Mouse (Mus musculus): ENCODE measurements at regions not wholly inside any gene's neighbourhood (a gene's known extent, or its start where the extent isn't known, plus 50 kb on each side); places are given as distances from the start of the nearest gene placed in this dataset.

- WGBS: 88% methylated on average over 1 of the region's 1 CpGs
- Histone ChIP-seq H3K9me3 (ENCODE audit: control insufficient read depth, low read length) (no peaks in the 10 kb centered on the region), H3K4me1 (ENCODE audit: control insufficient read depth, insufficient read depth, low read length) (no peaks in the 10 kb centered on the region), H3K9ac (replicated peaks; ENCODE audit: low read length) (no peak overlapping the region), H3K4me2 (ENCODE audit: low read length) (no peak overlapping the region), H3K27ac (replicated peaks; ENCODE audit: low read depth, low read length) (no peak overlapping the region), H3K4me3 (replicated peaks; ENCODE audit: low read depth, low read length) (no peak overlapping the region), H3K36me3 (ENCODE audit: control insufficient read depth, insufficient read depth, low read length) (no peaks in the 10 kb centered on the region), H3K27me3 (ENCODE audit: control insufficient read depth, insufficient read depth, low read length) (no peaks in the 10 kb centered on the region)
- no peak for DNase-seq
- ATAC-seq (ENCODE audit: low FRiP score, low TSS enrichment): no peak
Observed at GRCm38 (mm10) chr9:49912306-49912705, 113.6 kb upstream of the Ncam1 start.

- peak; percentile 48 for DNase-seq
- H3K9me3 ChIP-seq (ENCODE audit: control insufficient read depth, low read length): no peaks in the 10 kb centered on the region
- no peak overlapping the region for H3K27ac ChIP-seq (replicated peaks; ENCODE audit: low read depth, low read length)
- 60% methylated on average over 4 of the region's 4 CpGs for WGBS
- no peaks in the 10 kb centered on the region for H3K4me1 ChIP-seq (ENCODE audit: control insufficient read depth, insufficient read depth, low read length)
- no peaks in the 10 kb centered on the region for H3K27me3 ChIP-seq (ENCODE audit: control insufficient read depth, insufficient read depth, low read length)
- no peak for ATAC-seq (ENCODE audit: low FRiP score, low TSS enrichment)
- H3K36me3 ChIP-seq (ENCODE audit: control insufficient read depth, insufficient read depth, low read length): no peaks in the 10 kb centered on the region
- H3K9ac ChIP-seq (replicated peaks; ENCODE audit: low read length): no peak overlapping the region
- no peak overlapping the region for H3K4me3 ChIP-seq (replicated peaks; ENCODE audit: low read depth, low read length)
- no peak overlapping the region for H3K4me2 ChIP-seq (ENCODE audit: low read length)
Observed at GRCm38 (mm10) chr9:49906306-49906705, 107.6 kb upstream of the Ncam1 start.

GRCm38 (mm10) chr9:49905703-49906102 is 107.0 kb upstream of the Ncam1 start:
- Histone ChIP-seq H3K9ac (replicated peaks; ENCODE audit: low read length) (no peak overlapping the region), H3K9me3 (ENCODE audit: control insufficient read depth, low read length) (no peaks in the 10 kb centered on the region), H3K27me3 (ENCODE audit: control insufficient read depth, insufficient read depth, low read length) (no peaks in the 10 kb centered on the region), H3K4me1 (ENCODE audit: control insufficient read depth, insufficient read depth, low read length) (peaks cover 4% of the 10 kb centered on the region), H3K4me2 (ENCODE audit: low read length) (no peak overlapping the region), H3K27ac (replicated peaks; ENCODE audit: low read depth, low read length) (no peak overlapping the region), H3K36me3 (ENCODE audit: control insufficient read depth, insufficient read depth, low read length) (no peaks in the 10 kb centered on the region), H3K4me3 (replicated peaks; ENCODE audit: low read depth, low read length) (no peak overlapping the region)
- ATAC-seq (ENCODE audit: low FRiP score, low TSS enrichment): no peak
- 89% methylated on average over 4 of the region's 4 CpGs for WGBS
- no peak for DNase-seq

- Histone ChIP-seq H3K9ac (replicated peaks; ENCODE audit: low read length) (no peak overlapping the region), H3K4me2 (ENCODE audit: low read length) (no peak overlapping the region), H3K9me3 (ENCODE audit: control insufficient read depth, low read length) (no peaks in the 10 kb centered on the region), H3K36me3 (ENCODE audit: control insufficient read depth, insufficient read depth, low read length) (no peaks in the 10 kb centered on the region), H3K27ac (replicated peaks; ENCODE audit: low read depth, low read length) (no peak overlapping the region), H3K4me1 (ENCODE audit: control insufficient read depth, insufficient read depth, low read length) (peaks cover 8% of the 10 kb centered on the region), H3K4me3 (replicated peaks; ENCODE audit: low read depth, low read length) (no peak overlapping the region), H3K27me3 (ENCODE audit: control insufficient read depth, insufficient read depth, low read length) (no peaks in the 10 kb centered on the region)
- no peak for DNase-seq
- 90% methylated on average over 5 of the region's 5 CpGs for WGBS
- no peak for ATAC-seq (ENCODE audit: low FRiP score, low TSS enrichment)
Observed at GRCm38 (mm10) chr9:49898947-49899346, 100.2 kb upstream of the Ncam1 start.

- Histone ChIP-seq H3K27ac (replicated peaks; ENCODE audit: low read depth, low read length) (no peak overlapping the region), H3K9ac (replicated peaks; ENCODE audit: low read length) (no peak overlapping the region), H3K4me3 (replicated peaks; ENCODE audit: low read depth, low read length) (no peak overlapping the region), H3K9me3 (ENCODE audit: control insufficient read depth, low read length) (no peaks in the 10 kb centered on the region), H3K4me2 (ENCODE audit: low read length) (no peak overlapping the region), H3K36me3 (ENCODE audit: control insufficient read depth, insufficient read depth, low read length) (no peaks in the 10 kb centered on the region), H3K4me1 (ENCODE audit: control insufficient read depth, insufficient read depth, low read length) (peaks cover 3% of the 10 kb centered on the region), H3K27me3 (ENCODE audit: control insufficient read depth, insufficient read depth, low read length) (no peaks in the 10 kb centered on the region)
- no peak for ATAC-seq (ENCODE audit: low FRiP score, low TSS enrichment)
- WGBS: 61% methylated on average over 12 of the region's 12 CpGs
- DNase-seq: no peak
Observed at GRCm38 (mm10) chr9:49884516-49885343, 86.0 kb upstream of the Ncam1 start.

- H3K4me2 ChIP-seq (ENCODE audit: low read length): no peak overlapping the region
- no peaks in the 10 kb centered on the region for H3K9me3 ChIP-seq (ENCODE audit: control insufficient read depth, low read length)
- DNase-seq (peak; percentile 68), ATAC-seq (ENCODE audit: low FRiP score, low TSS enrichment) (peak; percentile 79)
- 4% methylated on average over 3 of the region's 3 CpGs for WGBS
- peaks cover 13% of the 10 kb centered on the region for H3K4me1 ChIP-seq (ENCODE audit: control insufficient read depth, insufficient read depth, low read length)
- no peak overlapping the region for H3K4me3 ChIP-seq (replicated peaks; ENCODE audit: low read depth, low read length)
- no peaks in the 10 kb centered on the region for H3K27me3 ChIP-seq (ENCODE audit: control insufficient read depth, insufficient read depth, low read length)
- H3K27ac ChIP-seq (replicated peaks; ENCODE audit: low read depth, low read length): no peak overlapping the region
- H3K9ac ChIP-seq (replicated peaks; ENCODE audit: low read length): no peak overlapping the region
- H3K36me3 ChIP-seq (ENCODE audit: control insufficient read depth, insufficient read depth, low read length): no peaks in the 10 kb centered on the region
Observed at GRCm38 (mm10) chr9:49879361-49880128, 80.8 kb upstream of the Ncam1 start.

GRCm38 (mm10) chr9:49874881-49875280 is 76.2 kb upstream of the Ncam1 start:
- H3K4me3 ChIP-seq (replicated peaks; ENCODE audit: low read depth, low read length): no peak overlapping the region
- H3K27ac ChIP-seq (replicated peaks; ENCODE audit: low read depth, low read length): no peak overlapping the region
- H3K36me3 ChIP-seq (ENCODE audit: control insufficient read depth, insufficient read depth, low read length): no peaks in the 10 kb centered on the region
- no peak overlapping the region for H3K4me2 ChIP-seq (ENCODE audit: low read length)
- no peaks in the 10 kb centered on the region for H3K27me3 ChIP-seq (ENCODE audit: control insufficient read depth, insufficient read depth, low read length)
- no peak for ATAC-seq (ENCODE audit: low FRiP score, low TSS enrichment)
- peaks cover 21% of the 10 kb centered on the region for H3K4me1 ChIP-seq (ENCODE audit: control insufficient read depth, insufficient read depth, low read length)
- no peak for DNase-seq
- WGBS: 92% methylated on average over 2 of the region's 2 CpGs
- H3K9ac ChIP-seq (replicated peaks; ENCODE audit: low read length): no peak overlapping the region
- no peaks in the 10 kb centered on the region for H3K9me3 ChIP-seq (ENCODE audit: control insufficient read depth, low read length)

GRCm38 (mm10) chr9:49873550-49873949 is 74.8 kb upstream of the Ncam1 start:
- peak; percentile 89 for DNase-seq
- Histone ChIP-seq H3K4me3 (replicated peaks; ENCODE audit: low read depth, low read length) (peak overlapping the region; percentile 22), H3K27me3 (ENCODE audit: control insufficient read depth, insufficient read depth, low read length) (no peaks in the 10 kb centered on the region), H3K9ac (replicated peaks; ENCODE audit: low read length) (peak overlapping the region; percentile 36; the same call in 1 of the 2 replicates), H3K4me2 (ENCODE audit: low read length) (peak overlapping the region; percentile 53), H3K4me1 (ENCODE audit: control insufficient read depth, insufficient read depth, low read length) (peaks cover 10% of the 10 kb centered on the region; the same call in 1 of the 2 replicates), H3K36me3 (ENCODE audit: control insufficient read depth, insufficient read depth, low read length) (no peaks in the 10 kb centered on the region), H3K9me3 (ENCODE audit: control insufficient read depth, low read length) (no peaks in the 10 kb centered on the region), H3K27ac (replicated peaks; ENCODE audit: low read depth, low read length) (peak overlapping the region; percentile 79)
- peak; percentile 90 for ATAC-seq (ENCODE audit: low FRiP score, low TSS enrichment)
- 6% methylated on average over 3 of the region's 3 CpGs for WGBS
